Mouse (Mus musculus) erythroblast, embryonic 14.5 days (primary cell): ENCODE measurements at regions not wholly inside any gene's neighbourhood (a gene's known extent, or its start where the extent isn't known, plus 50 kb on each side); places are given as distances from the start of the nearest gene placed in this dataset.

Source experiments
- H3K27me3 ChIP-seq: 2 replicates; pipeline ENCODE4 v1.6.1; 2012; ENCODE audit warnings: inconsistent platforms; ENCODE audit not compliant: control insufficient read depth
- H3K36me3 ChIP-seq: 2 replicates; pipeline ENCODE4 v1.6.1; 2012; ENCODE audit warnings: mild to moderate bottlenecking, inconsistent platforms; ENCODE audit not compliant: control insufficient read depth
- H3K4me1 ChIP-seq: 2 replicates; pipeline ENCODE4 v1.6.1; 2012; ENCODE audit warnings: inconsistent platforms; ENCODE audit not compliant: control insufficient read depth
- H3K4me3 ChIP-seq: replicated peaks from 2 replicates; pipeline ENCODE3; 2012; ENCODE audit warnings: moderate library complexity, mild to moderate bottlenecking, inconsistent platforms
- H3K9me3 ChIP-seq: 2 replicates; pipeline ENCODE4 v1.6.1; 2012; ENCODE audit warnings: low read length, inconsistent platforms, mixed read lengths; ENCODE audit not compliant: control insufficient read depth
- GATA1 ChIP-seq: IDR thresholded peaks from 2 replicates; pipeline ENCODE4 v1.6.1; 2012; ENCODE audit warnings: low read length, inconsistent platforms, mixed read lengths
- TAL1 ChIP-seq: IDR thresholded peaks from 3 replicates; pipeline ENCODE4 v1.6.1; 2012; ENCODE audit warnings: low read length, inconsistent platforms, mixed read lengths

DNA sequence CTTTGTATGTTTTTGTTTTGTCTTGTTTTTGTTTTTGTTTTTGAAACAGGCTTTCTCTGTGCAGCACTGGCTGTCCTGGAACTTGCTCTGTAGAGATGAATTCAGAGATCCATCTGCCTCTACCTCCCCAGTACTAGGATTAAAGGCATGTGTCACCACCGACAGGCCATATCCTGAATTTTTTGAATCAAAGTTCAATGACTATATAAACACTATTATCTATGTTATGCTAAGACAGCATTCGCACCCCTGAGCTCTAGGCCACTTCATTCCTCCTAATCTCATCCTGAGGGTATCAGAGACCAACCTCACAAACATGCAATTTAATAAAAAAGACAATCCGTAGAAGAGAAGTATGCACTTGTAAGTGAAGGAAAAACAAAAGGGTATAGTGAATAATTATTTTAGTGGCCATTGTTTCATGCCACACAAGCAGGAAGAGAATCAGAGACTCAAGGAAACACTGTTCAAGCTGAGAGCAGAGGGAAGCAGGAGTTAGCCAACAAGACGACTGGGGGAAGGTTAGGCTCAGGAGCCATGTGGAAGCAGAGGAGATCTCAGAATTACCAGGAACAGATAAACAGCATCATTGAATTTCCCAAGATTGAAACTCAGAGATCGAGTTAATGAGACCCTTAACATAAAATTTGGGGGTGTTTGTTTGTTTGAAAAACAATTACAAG lies 101.2 kb upstream of the Cited2 start:
- Histone ChIP-seq H3K36me3 (no peaks in the 10 kb centered on the region), H3K27me3 (no peaks in the 10 kb centered on the region), H3K4me3 (no peak overlapping the region), H3K4me1 (peaks cover 7% of the 10 kb centered on the region), H3K9me3 (no peaks in the 10 kb centered on the region)
- TF ChIP-seq TAL1 = no peak
- no peak for TF ChIP-seq GATA1

GRCm38 (mm10) chr10:17622802-17623201 lies 100.2 kb upstream of the Cited2 start:
- H3K27me3 ChIP-seq = no peaks in the 10 kb centered on the region
- H3K4me1 ChIP-seq = peaks cover 7% of the 10 kb centered on the region
- no peak overlapping the region for H3K4me3 ChIP-seq

GRCm38 (mm10) chr10:17629709-17630108 lies 93.3 kb upstream of the Cited2 start:
- no peaks in the 10 kb centered on the region for H3K9me3 ChIP-seq
- H3K4me1 ChIP-seq = 0 out of 2 replicates have a peak, but pooled peaks cover under 1% of the 10 kb centered on the region
- TF ChIP-seq TAL1 = no peak
- no peak for TF ChIP-seq GATA1
- no peak overlapping the region for H3K4me3 ChIP-seq
- no peaks in the 10 kb centered on the region for H3K36me3 ChIP-seq
- H3K27me3 ChIP-seq = no peaks in the 10 kb centered on the region

More at GRCm38 (mm10) chr10:17622802-17623201, 100.2 kb upstream of the Cited2 start:
- H3K36me3 ChIP-seq = no peaks in the 10 kb centered on the region
- TF ChIP-seq GATA1 (no peak), TAL1 (no peak)
- no peaks in the 10 kb centered on the region for H3K9me3 ChIP-seq

- TF ChIP-seq GATA1 (no peak), TAL1 (no peak)
- Histone ChIP-seq H3K27me3 (no peaks in the 10 kb centered on the region), H3K4me1 (no peaks in the 10 kb centered on the region), H3K4me3 (no peak overlapping the region), H3K9me3 (no peaks in the 10 kb centered on the region), H3K36me3 (no peaks in the 10 kb centered on the region)
These were observed 92.0 kb upstream of the Cited2 start for GRCm38 (mm10) chr10:17630861-17631581.

DNA sequence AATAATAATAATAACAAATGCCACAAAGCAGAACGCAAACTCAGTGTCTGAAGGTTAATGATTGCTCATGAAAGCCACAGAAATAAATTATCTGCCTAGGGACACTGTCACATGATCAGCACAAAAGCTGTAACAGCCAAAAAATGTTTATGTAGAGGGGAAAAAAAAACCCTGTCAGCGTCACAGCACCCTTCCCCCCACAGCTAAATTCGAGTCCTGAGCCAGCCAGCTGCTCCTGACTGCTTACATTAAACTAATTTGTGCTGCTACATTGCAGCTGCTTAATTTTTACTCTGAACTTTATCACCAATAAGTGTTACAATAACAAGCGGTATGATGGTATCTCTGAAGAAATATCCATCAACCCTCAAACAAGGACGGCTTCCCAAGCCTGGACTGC lies 91.2 kb upstream of the Cited2 start:
- no peaks in the 10 kb centered on the region for H3K36me3 ChIP-seq
- no peak for TF ChIP-seq TAL1
- no peak for TF ChIP-seq GATA1
- H3K9me3 ChIP-seq = no peaks in the 10 kb centered on the region
- H3K4me3 ChIP-seq = no peak overlapping the region
- H3K4me1 ChIP-seq = no peaks in the 10 kb centered on the region
- H3K27me3 ChIP-seq = no peaks in the 10 kb centered on the region

DNA sequence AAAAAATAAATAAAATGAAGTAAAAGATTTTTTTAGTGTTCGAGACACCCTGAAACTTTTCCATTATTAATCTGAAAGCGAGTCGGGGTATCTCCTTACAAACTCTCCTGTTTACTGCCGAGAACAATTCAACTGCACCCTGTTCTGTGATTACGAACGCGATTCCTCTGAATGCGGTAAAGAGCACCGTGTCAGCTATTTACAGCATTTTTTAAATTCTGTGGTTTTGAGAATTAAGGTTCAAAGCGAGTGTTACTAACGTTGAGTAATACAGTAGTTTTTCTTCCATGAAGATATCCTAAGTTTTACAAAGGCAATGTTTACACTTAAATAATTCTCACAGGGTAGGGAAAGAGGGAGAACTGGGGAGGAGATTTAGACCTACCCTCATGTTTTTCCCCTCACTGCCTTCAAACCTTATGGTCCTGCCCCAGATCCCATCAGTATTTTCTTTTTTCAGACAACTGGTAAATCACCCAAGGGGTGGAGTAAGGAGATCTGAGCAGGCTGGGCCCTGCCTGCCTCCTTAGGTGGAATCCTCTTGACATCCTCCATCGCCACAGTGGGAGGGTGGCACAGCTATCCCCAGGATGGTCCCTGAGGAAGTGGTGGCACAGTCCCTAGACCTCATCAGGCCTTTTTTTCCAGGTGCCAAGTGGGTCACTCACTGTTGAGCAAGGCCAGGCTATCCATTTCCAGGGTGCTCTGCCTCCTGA lies 89.9 kb upstream of the Cited2 start:
- TF ChIP-seq GATA1 (no peak), TAL1 (no peak)
- no peaks in the 10 kb centered on the region for H3K9me3 ChIP-seq

GRCm38 (mm10) chr10:17645363-17645762 lies 77.7 kb upstream of the Cited2 start:
- Histone ChIP-seq H3K27me3 (no peaks in the 10 kb centered on the region), H3K4me3 (no peak overlapping the region), H3K9me3 (no peaks in the 10 kb centered on the region), H3K4me1 (peaks cover 12% of the 10 kb centered on the region), H3K36me3 (no peaks in the 10 kb centered on the region)
- TF ChIP-seq GATA1 = no peak
- no peak for TF ChIP-seq TAL1

More for the DNA sequence above, 89.9 kb upstream of the Cited2 start:
- Histone ChIP-seq H3K36me3 (no peaks in the 10 kb centered on the region), H3K27me3 (no peaks in the 10 kb centered on the region), H3K4me3 (no peak overlapping the region), H3K4me1 (no peaks in the 10 kb centered on the region)

GRCm38 (mm10) chr10:17646391-17646790 lies 76.6 kb upstream of the Cited2 start:
- no peaks in the 10 kb centered on the region for H3K9me3 ChIP-seq

GRCm38 (mm10) chr10:17648077-17648476 lies 74.9 kb upstream of the Cited2 start:
- Histone ChIP-seq H3K4me1 (peaks cover 12% of the 10 kb centered on the region), H3K36me3 (no peaks in the 10 kb centered on the region), H3K4me3 (no peak overlapping the region), H3K27me3 (no peaks in the 10 kb centered on the region), H3K9me3 (no peaks in the 10 kb centered on the region)
- TF ChIP-seq TAL1 (no peak), GATA1 (no peak)

More at GRCm38 (mm10) chr10:17646391-17646790, 76.6 kb upstream of the Cited2 start:
- TF ChIP-seq TAL1 (no peak), GATA1 (no peak)
- no peaks in the 10 kb centered on the region for H3K27me3 ChIP-seq
- H3K4me3 ChIP-seq = no peak overlapping the region
- peaks cover 12% of the 10 kb centered on the region for H3K4me1 ChIP-seq
- no peaks in the 10 kb centered on the region for H3K36me3 ChIP-seq
